Mouse (Mus musculus) adipocyte (in vitro differentiated cells): ENCODE measurements at regions not wholly inside any gene's neighbourhood (a gene's known extent, or its start where the extent isn't known, plus 50 kb on each side); places are given as distances from the start of the nearest gene placed in this dataset.

Source experiments
- DNase-seq: peaks from one replicate; pipeline ENCODE4 v3.0.0-alpha.2; 2016; ENCODE audit warnings: low spot score

- DNase-seq: no peak
Observed at GRCm38 (mm10) chr2:64706646-64707177, 318.1 kb downstream of the Grb14 start.

GRCm38 (mm10) chr2:64695974-64696373 is 328.8 kb downstream of the Grb14 start:
- DNase-seq: no peak

- DNase-seq: no peak
Observed at GRCm38 (mm10) chr2:64691444-64691843, 333.3 kb downstream of the Grb14 start.

GRCm38 (mm10) chr2:64690996-64691395 is 333.8 kb downstream of the Grb14 start:
- DNase-seq: no peak

DNA sequence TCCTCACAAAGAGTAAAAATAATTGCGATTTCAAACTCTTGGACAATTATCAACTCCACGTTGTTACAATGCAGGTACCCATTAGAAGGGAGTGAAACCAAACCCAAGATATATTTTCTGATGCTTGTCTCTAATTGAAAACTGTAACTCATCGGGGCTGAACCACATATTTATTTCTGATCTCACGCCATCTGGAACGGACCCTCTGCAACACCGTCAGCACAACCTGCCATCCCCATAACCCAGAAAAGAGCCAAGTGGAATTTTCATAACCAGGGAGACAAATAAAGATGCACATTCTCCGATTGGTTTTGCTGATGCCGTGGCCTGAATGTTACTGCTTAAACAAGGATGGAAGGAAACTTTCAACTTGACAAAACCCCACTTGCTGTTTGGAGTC is 338.0 kb downstream of the Grb14 start:
- DNase-seq: no peak

DNA sequence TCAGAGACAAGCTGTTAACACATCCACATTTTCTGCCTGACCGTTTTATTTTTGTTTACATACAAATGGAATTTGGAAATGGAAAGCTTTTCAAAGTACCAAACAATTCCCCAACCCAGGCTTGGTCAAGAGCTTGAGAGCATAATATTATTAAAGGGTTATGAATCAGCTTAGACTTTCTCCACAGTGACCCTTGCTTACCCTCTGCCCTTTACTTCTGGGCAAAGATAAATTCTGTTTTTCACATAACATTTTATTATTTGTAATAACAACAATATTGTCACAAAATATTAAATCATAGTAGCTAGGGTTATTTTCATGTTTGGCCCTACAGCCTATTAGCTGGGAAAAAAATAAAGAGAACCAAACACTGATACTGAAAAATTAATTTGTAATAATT is 375.2 kb downstream of the Grb14 start:
- DNase-seq: no peak

GRCm38 (mm10) chr2:64616931-64617330 is 407.9 kb downstream of the Grb14 start:
- DNase-seq: no peak

DNA sequence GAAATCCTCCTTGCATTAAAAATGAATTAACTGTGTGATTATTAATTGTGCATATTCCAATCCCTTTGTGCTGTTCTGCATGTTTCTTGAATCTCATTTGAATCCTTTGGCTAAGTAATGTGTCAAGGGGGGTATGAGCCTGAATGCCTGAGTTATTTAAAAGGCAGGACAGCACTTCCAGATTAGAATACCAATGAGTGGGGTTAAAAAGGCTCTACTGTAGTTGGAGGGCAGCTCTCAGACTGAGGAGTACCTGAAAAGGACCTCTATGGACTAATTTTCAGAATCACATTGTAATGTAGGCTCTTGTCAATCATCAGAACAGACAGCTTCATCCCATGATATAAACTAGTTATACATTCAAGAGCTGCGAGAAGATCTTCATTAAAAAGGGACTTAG is 417.9 kb downstream of the Grb14 start:
- no peak for DNase-seq

DNA sequence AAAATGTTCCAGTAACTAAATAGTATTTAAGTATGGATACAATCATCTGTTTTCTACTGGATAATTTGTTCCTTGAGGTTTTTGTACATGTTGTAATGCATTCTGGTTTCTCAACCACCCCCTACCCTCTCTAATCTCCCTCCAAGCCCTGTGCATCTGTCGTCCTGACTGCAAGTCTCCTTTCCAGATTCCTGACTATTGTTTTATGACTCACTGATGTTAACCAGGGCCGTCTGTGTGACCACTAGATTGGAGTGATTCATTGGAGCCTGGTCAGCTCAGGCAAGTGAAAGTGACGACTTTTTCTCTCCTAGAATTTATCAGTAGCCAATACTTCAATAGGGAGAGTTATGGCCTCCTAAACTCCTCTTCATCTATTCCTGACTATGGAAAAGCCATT is 442.5 kb downstream of the Grb14 start:
- no peak for DNase-seq

DNA sequence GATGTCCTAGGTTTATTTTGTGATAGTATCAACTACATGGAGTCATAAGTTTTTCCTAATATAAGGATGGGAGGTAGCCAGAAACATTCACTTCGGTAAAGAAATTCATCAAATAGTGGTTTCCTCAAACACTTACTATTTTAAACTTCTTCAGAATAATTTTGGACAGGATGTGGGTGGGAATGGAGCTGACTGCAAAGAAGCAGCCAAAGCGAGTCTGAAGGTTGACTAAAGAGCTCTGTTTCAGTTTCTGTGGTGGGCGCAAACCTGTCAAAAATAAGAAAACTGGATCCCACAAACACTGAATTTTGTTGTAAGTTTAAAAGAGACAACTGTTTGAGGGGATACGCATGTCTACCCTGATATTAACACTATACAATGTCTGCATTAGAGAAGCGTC is 438.2 kb upstream of the Fign start:
- DNase-seq: no peak

DNA sequence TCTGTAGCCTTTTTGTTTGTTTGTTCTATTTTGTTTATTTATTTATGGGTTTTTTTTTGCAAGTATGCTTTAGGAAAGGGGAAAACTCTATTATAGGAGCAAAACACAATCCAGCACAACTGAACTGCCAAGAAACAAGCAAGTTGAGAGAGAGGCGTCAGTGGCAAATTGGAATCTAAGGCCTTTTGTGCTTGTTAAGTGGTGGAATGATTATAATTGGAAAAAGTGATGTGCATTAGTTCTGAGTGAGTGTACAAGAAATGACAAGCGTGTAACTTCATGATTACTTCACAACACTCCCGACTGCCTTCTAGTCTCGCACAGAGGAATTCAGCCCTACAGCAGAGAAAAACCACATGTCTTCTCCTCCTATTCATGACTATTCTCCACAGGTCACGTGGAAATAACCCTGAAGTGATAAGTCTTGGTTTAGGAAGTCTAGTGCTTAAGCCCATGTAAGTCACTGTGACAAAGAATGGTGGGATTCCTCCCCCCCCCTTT is 437.6 kb upstream of the Fign start:
- DNase-seq: no peak

- no peak for DNase-seq
Observed at GRCm38 (mm10) chr2:64534869-64535268, 437.0 kb upstream of the Fign start.

GRCm38 (mm10) chr2:64534344-64534743 is 436.5 kb upstream of the Fign start:
- DNase-seq: no peak

DNA sequence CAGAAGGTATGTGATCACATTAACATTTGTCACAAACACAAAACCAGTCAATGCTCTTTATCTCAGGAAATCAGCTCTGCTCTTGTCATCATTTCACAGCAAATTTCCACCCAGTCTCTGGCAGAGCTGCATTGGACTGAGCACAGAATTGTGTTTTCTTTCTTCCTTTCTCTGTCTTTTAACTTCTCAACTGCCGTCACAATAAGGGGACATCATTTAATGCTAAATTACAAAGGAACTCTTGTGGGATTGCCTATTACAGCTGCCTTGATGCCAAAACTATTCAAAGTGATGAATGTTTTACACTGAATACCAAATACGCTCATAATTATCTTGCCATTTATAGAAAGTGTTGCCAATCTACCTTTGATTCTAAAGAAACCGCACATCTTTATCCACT is 424.9 kb upstream of the Fign start:
- DNase-seq: no peak

- no peak for DNase-seq
Observed at GRCm38 (mm10) chr2:64522233-64522632, 424.4 kb upstream of the Fign start.

- DNase-seq: no peak
Observed at GRCm38 (mm10) chr2:64495725-64496124, 397.9 kb upstream of the Fign start.

GRCm38 (mm10) chr2:64466412-64466970 is 368.7 kb upstream of the Fign start:
- no peak for DNase-seq

DNA sequence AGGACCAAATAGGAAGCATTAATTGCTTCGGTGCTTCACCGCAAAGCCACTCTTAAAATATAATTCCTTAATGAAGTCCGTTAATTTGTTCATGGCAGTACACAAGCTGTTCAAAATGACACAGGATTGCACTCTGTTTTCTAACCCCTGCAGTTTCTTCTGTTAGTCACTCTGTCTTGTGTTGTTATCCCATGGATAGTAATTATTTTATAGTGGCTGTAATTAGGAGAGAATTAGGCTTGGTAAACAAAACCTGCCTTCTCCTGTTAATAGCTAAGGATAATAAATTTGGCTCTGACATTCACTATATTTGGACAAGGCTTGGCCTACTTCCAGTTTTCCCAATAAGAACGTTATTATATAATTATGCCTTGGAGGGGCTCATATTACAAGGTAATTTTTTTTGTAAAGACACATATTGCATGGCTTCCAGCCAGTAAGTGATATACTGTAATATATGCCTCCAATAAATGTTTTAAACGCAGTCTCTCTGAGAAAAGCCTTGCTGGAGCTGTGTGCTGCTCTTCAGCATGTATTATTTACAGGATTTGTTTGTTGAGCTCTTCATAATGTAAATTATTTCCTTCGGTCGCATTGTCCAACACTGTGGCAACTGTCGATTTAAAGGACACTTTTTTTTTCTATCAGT is 364.8 kb upstream of the Fign start:
- no peak for DNase-seq

GRCm38 (mm10) chr2:64462041-64462440 is 364.2 kb upstream of the Fign start:
- DNase-seq: no peak

DNA sequence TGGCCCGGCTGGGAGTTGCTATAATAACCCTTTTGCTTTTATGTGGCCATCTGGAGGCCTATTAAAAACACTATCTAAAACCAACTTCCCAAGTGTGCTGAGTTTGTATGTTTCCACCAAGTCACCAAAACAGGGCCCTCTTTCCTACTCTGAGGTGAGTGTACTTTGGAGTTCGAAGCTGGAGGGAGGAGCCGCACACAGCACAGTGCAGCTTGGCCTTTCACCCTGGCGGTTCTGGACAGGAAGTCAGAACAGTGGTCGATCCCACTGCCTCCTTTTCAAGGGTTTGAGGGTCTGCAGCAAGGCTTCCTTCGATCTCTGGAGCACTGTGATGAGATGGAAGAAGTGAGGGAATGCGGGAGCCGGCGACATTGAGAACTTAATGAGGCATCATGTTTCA is 363.8 kb upstream of the Fign start:
- no peak for DNase-seq

GRCm38 (mm10) chr2:64458171-64458570 is 360.3 kb upstream of the Fign start:
- DNase-seq: peak; percentile 10

DNA sequence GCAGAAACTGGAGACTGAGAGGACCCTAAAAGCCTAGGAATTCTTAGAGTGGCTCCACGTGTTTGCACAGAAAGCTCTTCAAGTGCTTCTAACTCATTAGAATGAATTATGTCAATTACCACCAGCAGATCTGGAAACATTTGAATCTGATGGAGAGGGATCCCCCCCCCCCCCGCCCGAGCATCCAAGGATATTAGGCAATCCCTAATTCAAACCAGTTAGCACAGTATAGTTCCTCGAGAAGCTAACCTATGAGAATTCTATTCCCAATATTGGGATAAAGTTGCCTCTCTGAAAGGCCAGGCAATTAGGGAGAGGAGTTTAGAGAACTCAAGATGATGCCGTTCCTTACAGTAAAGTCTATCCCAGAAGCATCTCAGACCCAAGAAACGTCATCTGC is 354.9 kb upstream of the Fign start:
- DNase-seq: no peak

DNA sequence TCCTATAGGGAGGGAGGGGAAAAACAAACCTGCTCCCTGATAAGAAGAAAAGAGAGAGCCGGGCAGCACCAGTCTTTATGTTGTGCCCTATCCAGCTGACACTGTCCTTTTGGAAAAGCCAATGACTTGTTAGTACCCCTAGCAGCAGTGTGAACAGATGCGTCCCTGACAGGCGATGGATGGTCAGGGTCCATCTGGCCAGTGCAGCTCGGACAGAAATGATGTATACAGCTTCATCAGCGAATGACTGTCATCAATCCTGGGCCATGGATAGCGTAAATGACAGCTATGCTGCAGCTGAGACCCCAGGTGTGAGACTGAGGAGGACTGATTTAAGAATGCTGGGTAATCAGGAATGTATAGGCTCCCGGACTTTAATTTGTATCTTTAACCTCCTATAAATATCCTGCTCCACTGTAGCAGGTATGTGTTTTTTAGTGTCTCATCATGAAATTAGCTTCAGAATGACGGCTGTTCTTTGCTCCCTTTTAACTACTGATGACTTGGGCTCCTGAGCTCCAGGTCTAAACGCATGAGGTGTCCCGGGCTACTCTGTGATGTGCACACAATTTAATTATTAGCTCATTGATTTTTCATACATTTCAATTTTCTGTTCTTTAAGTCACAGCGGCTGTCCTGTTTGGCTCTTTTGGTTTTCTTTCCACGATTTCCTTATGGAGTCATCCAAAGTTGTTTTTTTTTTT is 353.9 kb upstream of the Fign start:
- DNase-seq: no peak
